ENCODE assay signal across 8 mouse cellular contexts in genomic region chr10:18743286-18744142, GRCm38 (mm10). TPM values are rescaled to one million over a fixed set of nuclear protein-coding genes. Genes with fewer than 3 reads are reported as not detected.
DNase-seq lines count a peak whose midpoint lies in the region; ATAC-seq and TF ChIP-seq lines count a peak whose summit lies in the region.

TSS of gene Arfgef3 (minus strand) at chr10:18743949.

- H3K4me3 ChIP-seq in hindbrain, embryonic 12.5 days = peak within 1 kb of the TSS; percentile 61
- peak within 1 kb of the TSS; percentile 69 for H3K4me3 ChIP-seq in neural tube, embryonic 14.5 days (ENCODE audit: low read depth, low read length)

- peak; percentile 92 for ATAC-seq in Patski
- ATAC-seq in hindbrain, embryonic 12.5 days (ENCODE audit: low FRiP score) = peak; percentile 90
- ATAC-seq in neural tube, embryonic 14.5 days (ENCODE audit: low read depth) = peak; percentile 88

- peak within 1 kb of the TSS; percentile 80 for H3K27ac ChIP-seq in hindbrain, embryonic 12.5 days
- peak within 1 kb of the TSS; percentile 94 for H3K27ac ChIP-seq in neural tube, embryonic 14.5 days (ENCODE audit: low read depth, low read length)

- POLR2A ChIA-PET in Patski (lab: Charles Lee) = interaction anchor here (0.5 to 0.8 kb wide), 2 partner anchors 12 to 135 kb away, joined by 3 read pairs; no protein-coding TSS in a partner anchor

- H3K36me3 ChIP-seq in hindbrain, embryonic 12.5 days = no peaks in the 10 kb centered on the region
- no peaks in the 10 kb centered on the region for H3K36me3 ChIP-seq in neural tube, embryonic 14.5 days (ENCODE audit: control insufficient read depth, insufficient read depth, low read length)

- no peak for DNase-seq in Patski (ENCODE audit: low read depth, low spot score)
- DNase-seq in cerebellum, postnatal 10 days = peak; percentile 90 to 91
- peak; percentile 72 to 76 for DNase-seq in frontal cortex, postnatal 25 days (ENCODE audit: low spot score in 2 of 2)
- DNase-seq in layer of hippocampus, adult 9-10 months (ENCODE audit: low spot score) = peak; percentile 40
- DNase-seq in lung, adult 18-20 months = peak; percentile 66 to 74
- DNase-seq in thymus, postnatal 36 days = peak; percentile 51 to 55

- H3K4me2 ChIP-seq in hindbrain, embryonic 12.5 days (replicated peaks) = peak within 1 kb of the TSS; percentile 87
- peak within 1 kb of the TSS; percentile 73 for H3K4me2 ChIP-seq in neural tube, embryonic 14.5 days (ENCODE audit: low read depth, low read length)

- CTCF ChIA-PET in Patski (lab: Charles Lee) = no interaction called here

- 1% methylated on average over 50 of the region's 50 CpGs for WGBS in hindbrain, embryonic 12.5 days
- 1% methylated on average over 50 of the region's 50 CpGs for WGBS in neural tube, embryonic 14.5 days

- no peaks in the 10 kb centered on the region for H3K27me3 ChIP-seq in Patski
- no peaks in the 10 kb centered on the region; the same call in 1 of the 2 replicates for H3K27me3 ChIP-seq in hindbrain, embryonic 12.5 days
- H3K27me3 ChIP-seq in neural tube, embryonic 14.5 days (ENCODE audit: control insufficient read depth, insufficient read depth, low read length) = no peaks in the 10 kb centered on the region

- H3K4me1 ChIP-seq in hindbrain, embryonic 12.5 days = peaks cover 7% of the 10 kb centered on the region
- no peaks in the 10 kb centered on the region for H3K4me1 ChIP-seq in neural tube, embryonic 14.5 days (ENCODE audit: control insufficient read depth, insufficient read depth, low read length)

- in situ Hi-C loops in Patski (cut with MboI; ENCODE audit: low pct_unique_long_range_greater_than_20kb) = no loop called here

- peak within 1 kb of the TSS; percentile 71 for H3K9ac ChIP-seq in hindbrain, embryonic 12.5 days
- H3K9ac ChIP-seq in neural tube, embryonic 14.5 days (replicated peaks; ENCODE audit: low read depth, low read length) = peak within 1 kb of the TSS; percentile 83

- no peaks in the 10 kb centered on the region for H3K9me3 ChIP-seq in hindbrain, embryonic 12.5 days (replicated peaks)
- H3K9me3 ChIP-seq in neural tube, embryonic 14.5 days (ENCODE audit: control insufficient read depth, low read length) = no peaks in the 10 kb centered on the region

- no peak for TF ChIP-seq CTCF in Patski (IDR thresholded peaks at IDR 0.05)

RNA-seq across cellular contexts. Expression of gene Arfgef3, which starts in this region (rescaled TPM):
- polyA plus RNA-seq in Patski (2021) = 7.0 TPM
- polyA plus RNA-seq in hindbrain, embryonic 12.5 days (2016; fragmentation: Nextera tagmentation; extraction: Ambion mirVana) = 2.7 and 2.8 TPM in 2 replicates
- 9.3 and 12.5 TPM in 2 replicates for polyA plus RNA-seq in neural tube, embryonic 14.5 days (2014; fragmentation: Nextera tagmentation; extraction: Ambion mirVana)
